Mouse (Mus musculus) lung, adult 2 months (tissue): ENCODE measurements around the gene Pmpcb.

Source experiments
- CTCF ChIP-seq: fragments of 200-500 bp; IDR thresholded peaks from 2 replicates; pipeline ENCODE4 v1.5.1; 2011; ENCODE audit warnings: mild to moderate bottlenecking, low read length, control low read depth; ENCODE audit not compliant: insufficient read depth
- POLR2A ChIP-seq: fragments of 200-500 bp; IDR thresholded peaks from 2 replicates; pipeline ENCODE4 v1.6.1; 2011; ENCODE audit warnings: low read depth, mild to moderate bottlenecking, control low read depth, low read length, borderline replicate concordance; ENCODE audit errors: extremely low read depth

GRCm38 (mm10) chr5:21701351-21702008, 35.5 kb upstream of the Pmpcb start, which contains the start of gene Napepld:
- peak; percentile 99 for TF ChIP-seq POLR2A
- no peak for TF ChIP-seq CTCF
